Mouse (Mus musculus) T-cell, adult 2 months (primary cell): ENCODE data around the gene Zc3h7a.

Experiments used
- DNase-seq: peaks from one replicate; pipeline ENCODE4 v3.0.0; 2022; ENCODE audit warnings: low spot score

Zc3h7a gene

GRCm38 (mm10) chr16:11176208-11176883 is at the start of gene Zc3h7a:
TSS of gene Zc3h7a (minus strand) at chr16:11176393.
- DNase-seq, result peak; percentile 93

GRCm38 (mm10) chr16:11217801-11218200 is 41.6 kb upstream of the Zc3h7a start:
- no peak for DNase-seq

- no peak for DNase-seq
Observed at GRCm38 (mm10) chr16:11203600-11204390, 27.6 kb upstream of the Zc3h7a start.

GRCm38 (mm10) chr16:11202571-11203554 is 26.7 kb upstream of the Zc3h7a start, which contains the start of gene Rsl1d1:
TSS of gene Rsl1d1 (minus strand) at chr16:11203331.
- peak; percentile 95 for DNase-seq

- DNase-seq, result no peak
Observed at GRCm38 (mm10) chr16:11201740-11202394, 25.7 kb upstream of the Zc3h7a start.

- no peak for DNase-seq
Observed at GRCm38 (mm10) chr16:11200247-11200646, 24.1 kb upstream of the Zc3h7a start.

- no peak for DNase-seq
Observed at GRCm38 (mm10) chr16:11198467-11198866, 22.3 kb upstream of the Zc3h7a start.

- DNase-seq, result no peak
Observed at GRCm38 (mm10) chr16:11197052-11197451, 20.9 kb upstream of the Zc3h7a start.

- no peak for DNase-seq
Observed at GRCm38 (mm10) chr16:11193231-11193630, 17.0 kb upstream of the Zc3h7a start.

GRCm38 (mm10) chr16:11190150-11190549 is 14.0 kb upstream of the Zc3h7a start:
- no peak for DNase-seq

GRCm38 (mm10) chr16:11177404-11177803 is 1.2 kb upstream of the Zc3h7a start:
- no peak for DNase-seq

- no peak for DNase-seq
Observed at GRCm38 (mm10) chr16:11176884-11177244, 671 bp upstream of the Zc3h7a start.

- DNase-seq, result peak; percentile 50
Observed at GRCm38 (mm10) chr16:11175489-11176207, 545 bp downstream of the Zc3h7a start.

GRCm38 (mm10) chr16:11175100-11175488 is 1.1 kb downstream of the Zc3h7a start:
- peak; percentile 10 for DNase-seq

- DNase-seq, result peak; percentile 69
Observed at GRCm38 (mm10) chr16:11174671-11175081, 1.5 kb downstream of the Zc3h7a start.

GRCm38 (mm10) chr16:11171679-11172078 is 4.5 kb downstream of the Zc3h7a start:
- no peak for DNase-seq

- no peak for DNase-seq
Observed at GRCm38 (mm10) chr16:11166431-11166830, 9.8 kb downstream of the Zc3h7a start.

- DNase-seq, result no peak
Observed at GRCm38 (mm10) chr16:11164695-11165255, 11.4 kb downstream of the Zc3h7a start.

- peak; percentile 84 for DNase-seq
Observed at GRCm38 (mm10) chr16:11157721-11158120, 18.5 kb downstream of the Zc3h7a start.

GRCm38 (mm10) chr16:11154500-11154899 is 21.7 kb downstream of the Zc3h7a start:
- no peak for DNase-seq
